In genomic region chr14:96962426-96963073, GRCm38 (mm10) we compare ENCODE assay signal across 9 mouse cellular contexts.
DNase-seq lines count a peak whose midpoint lies in the region; ATAC-seq and TF ChIP-seq lines count a peak whose summit lies in the region.
"Had no signal": no experiment of that assay in that cellular context is flagged by ENCODE, and none has a peak within 500 bp of the region (broad histone marks: within the 10 kb centered on the region; RNA-seq: fewer than 3 reads in every experiment).

No protein-coding gene starts in this region.

- in situ Hi-C loops in Patski (cut with MboI; ENCODE audit: low pct_unique_long_range_greater_than_20kb) = loop anchor here (25.0 kb wide), 2 partner anchors 600 to 1225 kb away; no protein-coding TSS in a partner anchor

- H3K27ac ChIP-seq in hindbrain, embryonic 14.5 days = no peak overlapping the region
- no peak overlapping the region for H3K27ac ChIP-seq in hindbrain, embryonic 13.5 days
- H3K27ac ChIP-seq in kidney, embryonic 14.5 days (ENCODE audit: low read depth, low read length) = no peak overlapping the region

- H3K9ac ChIP-seq in hindbrain, embryonic 14.5 days = no peak overlapping the region
- no peak overlapping the region for H3K9ac ChIP-seq in hindbrain, embryonic 13.5 days
- no peak overlapping the region for H3K9ac ChIP-seq in kidney, embryonic 14.5 days (ENCODE audit: low read depth, low read length)

- no peaks in the 10 kb centered on the region for H3K27me3 ChIP-seq in hindbrain, embryonic 14.5 days (ENCODE audit: control insufficient read depth, insufficient read depth, low read length)
- no peaks in the 10 kb centered on the region for H3K27me3 ChIP-seq in hindbrain, embryonic 13.5 days
- peaks cover 5% of the 10 kb centered on the region for H3K27me3 ChIP-seq in Patski
- H3K27me3 ChIP-seq in kidney, embryonic 14.5 days (ENCODE audit: control insufficient read depth, insufficient read depth, low read length) = no peaks in the 10 kb centered on the region

- POLR2A ChIA-PET in Patski (lab: Charles Lee) = no interaction called here

- no peak for ATAC-seq in hindbrain, embryonic 14.5 days (ENCODE audit: low FRiP score)
- ATAC-seq in hindbrain, embryonic 13.5 days (ENCODE audit: low FRiP score) = no peak
- peak; percentile 73 for ATAC-seq in Patski
- peak; percentile 95 for ATAC-seq in megakaryocyte progenitor cell, adult 5-6 weeks (replicated peaks; ENCODE audit: poor library complexity)
- no peak for ATAC-seq in kidney, embryonic 14.5 days (ENCODE audit: low FRiP score, low TSS enrichment)

- no peaks in the 10 kb centered on the region for H3K4me1 ChIP-seq in hindbrain, embryonic 14.5 days (replicated peaks; ENCODE audit: control insufficient read depth, insufficient read depth, low read length)
- no peaks in the 10 kb centered on the region for H3K4me1 ChIP-seq in hindbrain, embryonic 13.5 days (replicated peaks)
- H3K4me1 ChIP-seq in kidney, embryonic 14.5 days (ENCODE audit: control insufficient read depth, insufficient read depth, low read length) = no peaks in the 10 kb centered on the region

- no peaks in the 10 kb centered on the region for H3K9me3 ChIP-seq in hindbrain, embryonic 14.5 days (ENCODE audit: control insufficient read depth, low read length)
- H3K9me3 ChIP-seq in hindbrain, embryonic 13.5 days = no peaks in the 10 kb centered on the region
- H3K9me3 ChIP-seq in kidney, embryonic 14.5 days (ENCODE audit: control insufficient read depth, low read length) = no peaks in the 10 kb centered on the region

- 30% methylated on average over 8 of the region's 8 CpGs for WGBS in hindbrain, embryonic 14.5 days
- WGBS in hindbrain, embryonic 13.5 days = 33% methylated on average over 8 of the region's 8 CpGs
- 34% methylated on average over 8 of the region's 8 CpGs for WGBS in kidney, embryonic 14.5 days

- peak; percentile 27 for TF ChIP-seq CTCF in Patski (IDR thresholded peaks at IDR 0.05)

- CTCF ChIA-PET in Patski (lab: Charles Lee) = interaction anchor here (1.1 to 1.4 kb wide), 2 partner anchors 10 to 26 kb away, joined by 3 to 4 read pairs; no protein-coding TSS in a partner anchor

- no peak overlapping the region for H3K4me2 ChIP-seq in hindbrain, embryonic 14.5 days (replicated peaks)
- H3K4me2 ChIP-seq in hindbrain, embryonic 13.5 days = no peak overlapping the region
- no peak overlapping the region for H3K4me2 ChIP-seq in kidney, embryonic 14.5 days (replicated peaks; ENCODE audit: low read depth, low read length)

- peak; percentile 79 for DNase-seq in hindbrain, embryonic 14.5 days (ENCODE audit: low spot score)
- DNase-seq in 416B (ENCODE audit: low read depth) (peak; percentile 89), Patski (ENCODE audit: low read depth, low spot score) (no peak)
- no peak for DNase-seq in adrenal gland, postnatal 36 days
- DNase-seq in urinary bladder, adult 18-20 months (ENCODE audit: low spot score in 2 of 2) = no peak
- DNase-seq: cerebellum, adult 9-11 months had no signal

- H3K4me3 ChIP-seq in hindbrain, embryonic 14.5 days (replicated peaks; ENCODE audit: low read length) = no peak overlapping the region
- H3K4me3 ChIP-seq in hindbrain, embryonic 13.5 days = no peak overlapping the region
- H3K4me3 ChIP-seq in kidney, embryonic 14.5 days (ENCODE audit: low read length) = no peak overlapping the region

- H3K36me3 ChIP-seq in hindbrain, embryonic 14.5 days (replicated peaks; ENCODE audit: control insufficient read depth, insufficient read depth) = no peaks in the 10 kb centered on the region
- H3K36me3 ChIP-seq in hindbrain, embryonic 13.5 days = no peaks in the 10 kb centered on the region
- no peaks in the 10 kb centered on the region for H3K36me3 ChIP-seq in kidney, embryonic 14.5 days (ENCODE audit: control insufficient read depth, insufficient read depth, low read length)

Comparison
In these comparisons a context has a peak if more than half of its experiments do, and no peak if none do; other contexts are left out.
1. ATAC-seq: peak in Patski (single experiment) and megakaryocyte progenitor cell, adult 5-6 weeks (single experiment); none in hindbrain, embryonic 14.5 days (single experiment), hindbrain, embryonic 13.5 days (single experiment) and kidney, embryonic 14.5 days (single experiment).
2. DNase-seq: peak in hindbrain, embryonic 14.5 days (single experiment) and 416B (single experiment); none in Patski (single experiment), adrenal gland, postnatal 36 days (0 of 2) and urinary bladder, adult 18-20 months (0 of 2).